Mouse (Mus musculus) forebrain, embryonic 11.5 days (tissue): Measurements from ENCODE around the gene Tmco1. TPM values are rescaled to one million over a fixed set of nuclear protein-coding genes. Genes with fewer than 3 reads are reported as not detected.

Experiments
- ATAC-seq: fragments of 200-750 bp; cut with Nextera tagmentation; replicated peaks from 2 replicates; pipeline ENCODE4 v1.8.0; 2017; ENCODE audit warnings: moderate TSS enrichment; ENCODE audit not compliant: low FRiP score
- DNase-seq: peaks from one replicate; pipeline ENCODE4 v3.0.0-alpha.2; 2017; ENCODE audit warnings: low spot score
- H3K27ac ChIP-seq: fragments of 300-500 bp; sonication (generic); 2 replicates; pipeline ENCODE4 v1.5.1; 2014; ENCODE audit warnings: low read depth, low read length
- H3K27me3 ChIP-seq: fragments of 300-500 bp; sonication (generic); 2 replicates; pipeline ENCODE4 v1.6.1; 2014; ENCODE audit warnings: mild to moderate bottlenecking, low read length, mixed read lengths; ENCODE audit not compliant: control insufficient read depth, insufficient read depth
- H3K36me3 ChIP-seq: fragments of 300-500 bp; sonication (generic); 2 replicates; pipeline ENCODE4 v1.6.1; 2014; ENCODE audit warnings: mild to moderate bottlenecking, low read length, moderate library complexity, mixed read lengths; ENCODE audit not compliant: control insufficient read depth, insufficient read depth
- H3K4me1 ChIP-seq: fragments of 300-500 bp; sonication (generic); replicated peaks from 2 replicates; pipeline ENCODE4 v1.6.1; 2014; ENCODE audit warnings: low read length, mixed read lengths; ENCODE audit not compliant: control insufficient read depth, insufficient read depth
- H3K4me2 ChIP-seq: fragments of 300-500 bp; sonication (generic); 2 replicates; pipeline ENCODE4 v1.6.1; 2014; ENCODE audit warnings: low read depth, mild to moderate bottlenecking, low read length, moderate library complexity, mixed read lengths; ENCODE audit not compliant: severe bottlenecking
- H3K4me3 ChIP-seq: fragments of 300-500 bp; sonication (generic); 2 replicates; pipeline ENCODE4 v1.5.1; 2014; ENCODE audit warnings: low read depth, low read length
- H3K9ac ChIP-seq: fragments of 300-500 bp; sonication (generic); 2 replicates; pipeline ENCODE4 v1.6.1; 2014; ENCODE audit warnings: low read length
- H3K9me3 ChIP-seq: fragments of 300-500 bp; sonication (generic); 2 replicates; pipeline ENCODE4 v1.6.1; 2016; ENCODE audit warnings: low read length, mixed read lengths; ENCODE audit not compliant: control insufficient read depth
- WGBS: fragments of 180-500 bp; shearing (Covaris S2); extraction: QIAGEN DNeasy Blood & Tissue Kit; methylation state at CpG from one replicate; pipeline ENCODE4 v1.1.7; 2014; 5-methylcytosine and 5-hydroxymethylcytosine counted together
- polyA plus RNA-seq: library from polyadenylated mRNA; unstranded; fragments of >200 nt; fragmentation: Nextera tagmentation; extraction: Ambion mirVana; gene quantifications from 2 replicates; pipeline ENCODE4 v1.2.1, GENCODE M21; 2014

The Tmco1 gene
- polyA plus RNA-seq, 1 experiment from 2014 or later, result 75.2 TPM

- Histone ChIP-seq H3K4me1 (no peaks in the 10 kb centered on the region; the same call in 1 of the 2 replicates), H3K9me3 (no peaks in the 10 kb centered on the region), H3K4me2 (no peak overlapping the region), H3K27ac (no peak overlapping the region), H3K36me3 (no peaks in the 10 kb centered on the region), H3K9ac (no peak overlapping the region), H3K4me3 (no peak overlapping the region), H3K27me3 (no peaks in the 10 kb centered on the region)
- ATAC-seq (no peak), DNase-seq (no peak)
- WGBS, result 72% methylated on average over 7 of the region's 7 CpGs
Observed at GRCm38 (mm10) chr1:167305501-167306137, 2.6 kb upstream of the Tmco1 start.

- WGBS, result 75% methylated on average over 5 of the region's 5 CpGs
- Histone ChIP-seq H3K27ac (no peak overlapping the region), H3K27me3 (no peaks in the 10 kb centered on the region), H3K9me3 (no peaks in the 10 kb centered on the region), H3K9ac (no peak overlapping the region), H3K4me3 (no peak overlapping the region), H3K4me2 (no peak overlapping the region), H3K4me1 (no peaks in the 10 kb centered on the region; the same call in 1 of the 2 replicates), H3K36me3 (no peaks in the 10 kb centered on the region)
- DNase-seq (no peak), ATAC-seq (no peak)
Observed at GRCm38 (mm10) chr1:167306451-167307240, 1.5 kb upstream of the Tmco1 start.

- Histone ChIP-seq H3K9me3 (no peaks in the 10 kb centered on the region), H3K27me3 (no peaks in the 10 kb centered on the region), H3K4me2 (peak overlapping the region; percentile 90), H3K9ac (peak overlapping the region; percentile 95), H3K27ac (no peak overlapping the region), H3K4me3 (peak overlapping the region; percentile 82), H3K4me1 (no peaks in the 10 kb centered on the region; the same call in 1 of the 2 replicates), H3K36me3 (no peaks in the 10 kb centered on the region)
- DNase-seq (no peak), ATAC-seq (no peak)
- 67% methylated on average over 11 of the region's 11 CpGs for WGBS
Observed at GRCm38 (mm10) chr1:167307674-167308073, 504 bp upstream of the Tmco1 start.

- Histone ChIP-seq H3K4me3 (no peak overlapping the region), H3K36me3 (no peaks in the 10 kb centered on the region), H3K27ac (no peak overlapping the region), H3K4me2 (no peak overlapping the region), H3K4me1 (no peaks in the 10 kb centered on the region; the same call in 1 of the 2 replicates), H3K27me3 (no peaks in the 10 kb centered on the region), H3K9me3 (no peaks in the 10 kb centered on the region), H3K9ac (no peak overlapping the region)
- ATAC-seq (no peak), DNase-seq (no peak)
Observed at GRCm38 (mm10) chr1:167312367-167312766, 4.2 kb downstream of the Tmco1 start.

- no peaks in the 10 kb centered on the region for H3K9me3 ChIP-seq
- no peaks in the 10 kb centered on the region for H3K36me3 ChIP-seq
- 84% methylated on average over 4 of the region's 4 CpGs for WGBS
- ATAC-seq (no peak), DNase-seq (no peak)
- H3K4me2 ChIP-seq, result no peak overlapping the region
- no peak overlapping the region for H3K27ac ChIP-seq
- no peak overlapping the region for H3K4me3 ChIP-seq
- no peak overlapping the region for H3K9ac ChIP-seq
- no peaks in the 10 kb centered on the region; the same call in 1 of the 2 replicates for H3K4me1 ChIP-seq
- no peaks in the 10 kb centered on the region for H3K27me3 ChIP-seq
Observed at GRCm38 (mm10) chr1:167313220-167313619, 5.0 kb downstream of the Tmco1 start.

GRCm38 (mm10) chr1:167321691-167322090, 13.5 kb downstream of the Tmco1 start:
- no peak overlapping the region for H3K27ac ChIP-seq
- DNase-seq, result no peak
- H3K9me3 ChIP-seq, result no peaks in the 10 kb centered on the region
- peaks cover 5% of the 10 kb centered on the region; the same call in 1 of the 2 replicates for H3K36me3 ChIP-seq
- H3K4me3 ChIP-seq, result no peak overlapping the region
- H3K9ac ChIP-seq, result no peak overlapping the region
- 96% methylated on average over 6 of the region's 6 CpGs for WGBS
- no peak overlapping the region for H3K4me2 ChIP-seq
- no peaks in the 10 kb centered on the region for H3K4me1 ChIP-seq
- no peaks in the 10 kb centered on the region for H3K27me3 ChIP-seq
- ATAC-seq, result no peak

- 88% methylated on average over 6 of the region's 6 CpGs for WGBS
- DNase-seq (no peak), ATAC-seq (no peak)
- Histone ChIP-seq H3K4me3 (no peak overlapping the region), H3K9me3 (no peaks in the 10 kb centered on the region), H3K27ac (no peak overlapping the region), H3K4me2 (no peak overlapping the region), H3K4me1 (no peaks in the 10 kb centered on the region), H3K27me3 (no peaks in the 10 kb centered on the region), H3K36me3 (peaks cover 6% of the 10 kb centered on the region; the same call in 1 of the 2 replicates), H3K9ac (no peak overlapping the region)
Observed at GRCm38 (mm10) chr1:167328776-167329175, 20.6 kb downstream of the Tmco1 start.

- DNase-seq, result no peak
- WGBS, result 95% methylated on average over 8 of the region's 8 CpGs
- Histone ChIP-seq H3K27me3 (no peaks in the 10 kb centered on the region), H3K4me2 (no peak overlapping the region), H3K36me3 (peaks cover 6% of the 10 kb centered on the region; the same call in 1 of the 2 replicates), H3K4me1 (no peaks in the 10 kb centered on the region), H3K9me3 (no peaks in the 10 kb centered on the region), H3K4me3 (no peak overlapping the region), H3K9ac (no peak overlapping the region), H3K27ac (no peak overlapping the region)
- no peak for ATAC-seq
Observed at GRCm38 (mm10) chr1:167331106-167331505, 22.9 kb downstream of the Tmco1 start.
